Comparison of ENCODE assay signal across 8 mouse cellular contexts in the genomic region with DNA sequence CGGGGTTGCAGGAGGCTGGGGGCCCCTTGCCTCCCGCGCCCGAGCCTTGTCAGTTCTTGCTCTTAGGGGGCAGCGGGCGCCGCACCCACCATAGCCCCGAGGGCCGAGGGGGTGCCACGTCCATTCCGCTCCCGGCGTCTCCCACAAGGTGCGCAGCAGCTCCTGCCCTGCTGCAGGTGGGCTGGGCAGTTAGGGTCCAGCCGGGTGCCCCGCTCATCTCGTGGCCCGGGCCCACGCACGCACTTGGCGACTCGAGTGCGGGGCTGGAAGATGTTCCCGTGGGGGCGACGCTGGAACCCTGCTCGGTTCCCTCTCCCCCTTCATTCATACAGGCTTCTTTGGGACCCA. TPM values are rescaled to one million over a fixed set of nuclear protein-coding genes. Genes with fewer than 3 reads are reported as not detected.
DNase-seq lines count a peak whose midpoint lies in the region; ATAC-seq and TF ChIP-seq lines count a peak whose summit lies in the region.

No protein-coding gene starts in this region.

- no peaks in the 10 kb centered on the region for H3K27me3 ChIP-seq in heart, embryonic 14.5 days (ENCODE audit: control insufficient read depth, insufficient read depth, low read length)
- H3K27me3 ChIP-seq in Patski, result no peaks in the 10 kb centered on the region
- H3K27me3 ChIP-seq in hindbrain, embryonic 10.5 days (ENCODE audit: insufficient read depth, poor library complexity, severe bottlenecking), result no peaks in the 10 kb centered on the region

- no peaks in the 10 kb centered on the region for H3K36me3 ChIP-seq in heart, embryonic 14.5 days (ENCODE audit: control insufficient read depth, insufficient read depth, low read length)
- H3K36me3 ChIP-seq in hindbrain, embryonic 10.5 days, result peaks cover 4% of the 10 kb centered on the region; the same call in 1 of the 2 replicates

- in situ Hi-C loops in Patski (cut with MboI; ENCODE audit: low pct_unique_long_range_greater_than_20kb), result no loop called here

- POLR2A ChIA-PET in Patski (lab: Charles Lee), result interaction anchor here (0.6 to 1.0 kb wide), 2 partner anchors 17 to 36 kb away, joined by 3 to 5 read pairs; no protein-coding TSS in a partner anchor

- peak overlapping the region; percentile 91 for H3K9ac ChIP-seq in heart, embryonic 14.5 days (ENCODE audit: low read length)

- CTCF ChIA-PET in Patski (lab: Charles Lee), result interaction anchor here (1.0 kb wide), 2 partner anchors 13 to 42 kb away, joined by 3 read pairs; no protein-coding TSS in a partner anchor

- WGBS in heart, embryonic 14.5 days, result under 1% methylated on average over 27 of the region's 27 CpGs
- WGBS in hindbrain, embryonic 10.5 days, result under 1% methylated on average over 27 of the region's 27 CpGs

- H3K4me3 ChIP-seq in heart, embryonic 14.5 days (ENCODE audit: control insufficient read depth in 1 of 2, insufficient read depth in 1 of 2, low read depth in 1 of 2, low read length in 2 of 2), result peak overlapping the region; percentile 72 to 88
- H3K4me3 ChIP-seq in hindbrain, embryonic 10.5 days, result peak overlapping the region; percentile 96

- TF ChIP-seq CTCF in Patski (IDR thresholded peaks at IDR 0.05), result no peak

- H3K27ac ChIP-seq in heart, embryonic 14.5 days (replicated peaks in 1 of 2; ENCODE audit: control insufficient read depth in 1 of 2, insufficient read depth in 1 of 2, low read depth in 2 of 2, low read length in 2 of 2), result peak overlapping the region in 1 of 2 experiments; percentile 37; a peak in 1 of 4 replicates
- H3K27ac ChIP-seq in hindbrain, embryonic 10.5 days, result peak overlapping the region; percentile 95

- DNase-seq in heart, adult 8-10 months (ENCODE audit: low spot score), result no peak
- DNase-seq in Patski (ENCODE audit: low read depth, low spot score), result no peak
- DNase-seq in hindbrain, embryonic 10.5 days (ENCODE audit: low spot score), result no peak
- no peak for DNase-seq in urinary bladder, postnatal 25 days (ENCODE audit: low spot score)
- DNase-seq in embryo, embryonic 9.5 days (ENCODE audit: extremely low spot score), result no peak
- no peak for DNase-seq in adrenal gland, postnatal 14 days

- H3K4me2 ChIP-seq in heart, embryonic 14.5 days (ENCODE audit: low read length), result peak overlapping the region; percentile 96

- no peaks in the 10 kb centered on the region for H3K9me3 ChIP-seq in heart, embryonic 14.5 days (ENCODE audit: control insufficient read depth, low read length)
- H3K9me3 ChIP-seq in hindbrain, embryonic 10.5 days, result no peaks in the 10 kb centered on the region

- ATAC-seq in heart, embryonic 14.5 days (ENCODE audit: insufficient number of reproducible peaks, insufficient read depth, low FRiP score, low read depth), result peak; percentile 29
- ATAC-seq in Patski, result peak; percentile 54
- peak; percentile 9 for ATAC-seq in megakaryocyte progenitor cell, adult 5-6 weeks (replicated peaks; ENCODE audit: poor library complexity)

- peaks cover 3 to 13% of the 10 kb centered on the region in 2 experiments; a peak in 3 of 4 replicates for H3K4me1 ChIP-seq in heart, embryonic 14.5 days (ENCODE audit: control insufficient read depth in 2 of 2, insufficient read depth in 2 of 2, low read length in 2 of 2)
- peaks cover 29% of the 10 kb centered on the region for H3K4me1 ChIP-seq in hindbrain, embryonic 10.5 days (replicated peaks)

RNA-seq across cellular contexts. Expression of gene Ubac2, which starts 0.4 kb away (rescaled TPM):
- 55.4 and 56.3 TPM in 2 replicates for polyA plus RNA-seq in heart, embryonic 14.5 days (2014; fragmentation: Nextera tagmentation; extraction: Ambion mirVana)
- 10 to 100 TPM; 30.4 to 31.5 (median 30.8) TPM for total RNA-seq in heart, adult 8-10 months (2022)
- polyA plus RNA-seq in Patski (2021), result 46.7 TPM
- 69.4 and 70.9 TPM in 2 replicates for polyA plus RNA-seq in hindbrain, embryonic 10.5 days (2016; fragmentation: Nextera tagmentation; extraction: Ambion mirVana)
- 31.1 and 33.5 TPM in 2 replicates for total RNA-seq in megakaryocyte progenitor cell, adult 5-6 weeks (2015)
- total RNA-seq in megakaryocyte progenitor cell, adult 5-6 weeks (2017), result 19.0 and 25.2 TPM in 2 replicates
- total RNA-seq in adrenal gland, postnatal 14 days (2021), result 30.3 and 34.4 TPM in 2 replicates

RNA-seq across cellular contexts. Expression of gene Gpr18, which starts 36.7 kb away (rescaled TPM):
- polyA plus RNA-seq in heart, embryonic 14.5 days (2014; fragmentation: Nextera tagmentation; extraction: Ambion mirVana), result not detected in 2 replicates
- under 1 TPM in 3 of 4 experiments, not detected in 1; 0.16 to 0.23 (median 0.19) TPM for total RNA-seq in heart, adult 8-10 months (2022)
- polyA plus RNA-seq in Patski (2021), result 0.06 TPM
- 0.20 and 0.21 TPM in 2 replicates for polyA plus RNA-seq in hindbrain, embryonic 10.5 days (2016; fragmentation: Nextera tagmentation; extraction: Ambion mirVana)
- total RNA-seq in megakaryocyte progenitor cell, adult 5-6 weeks (2015), result 0.68 and 2.1 TPM in 2 replicates
- total RNA-seq in megakaryocyte progenitor cell, adult 5-6 weeks (2017), result 0.34 and 1.9 TPM in 2 replicates
- 0.67 and 5.2 TPM in 2 replicates for total RNA-seq in adrenal gland, postnatal 14 days (2021)
